Mouse (Mus musculus) lung, adult 2 months (tissue): Measurements from ENCODE around the gene Alpk1. TPM values are rescaled to one million over a fixed set of nuclear protein-coding genes. Genes with fewer than 3 reads are reported as not detected.

Experiments used
- DNase-seq: peaks from one replicate; pipeline ENCODE4 v3.0.0; 2022
- H3K4me1 ChIP-seq: fragments of 200-500 bp; 2 replicates; pipeline ENCODE4 v1.6.1; 2011; ENCODE audit warnings: low read length; ENCODE audit not compliant: control insufficient read depth, insufficient read depth
- H3K4me3 ChIP-seq: fragments of 200-500 bp; replicated peaks from 2 replicates; pipeline ENCODE3; 2011; ENCODE audit warnings: low read depth, mild to moderate bottlenecking, control low read depth, low read length; ENCODE audit errors: extremely low read depth
- CTCF ChIP-seq: fragments of 200-500 bp; IDR thresholded peaks from 2 replicates; pipeline ENCODE4 v1.5.1; 2011; ENCODE audit warnings: mild to moderate bottlenecking, low read length, control low read depth; ENCODE audit not compliant: insufficient read depth
- POLR2A ChIP-seq: fragments of 200-500 bp; IDR thresholded peaks from 2 replicates; pipeline ENCODE4 v1.6.1; 2011; ENCODE audit warnings: low read depth, mild to moderate bottlenecking, control low read depth, low read length, borderline replicate concordance; ENCODE audit errors: extremely low read depth
- WGBS: fragments of 180-500 bp; shearing (Covaris S2); methylation state at CpG from one replicate; pipeline ENCODE4 v1.1.7; 2018; 5-methylcytosine and 5-hydroxymethylcytosine counted together
- polyA plus RNA-seq: library from polyadenylated mRNA; depleted of rRNA; stranded (reverse); fragments of >200 nt; gene quantifications from 2 replicates; pipeline ENCODE4 v1.2.3, GENCODE M21; 2012

Alpk1 gene
- polyA plus RNA-seq, 1 experiment, result 3.2 TPM

DNA sequence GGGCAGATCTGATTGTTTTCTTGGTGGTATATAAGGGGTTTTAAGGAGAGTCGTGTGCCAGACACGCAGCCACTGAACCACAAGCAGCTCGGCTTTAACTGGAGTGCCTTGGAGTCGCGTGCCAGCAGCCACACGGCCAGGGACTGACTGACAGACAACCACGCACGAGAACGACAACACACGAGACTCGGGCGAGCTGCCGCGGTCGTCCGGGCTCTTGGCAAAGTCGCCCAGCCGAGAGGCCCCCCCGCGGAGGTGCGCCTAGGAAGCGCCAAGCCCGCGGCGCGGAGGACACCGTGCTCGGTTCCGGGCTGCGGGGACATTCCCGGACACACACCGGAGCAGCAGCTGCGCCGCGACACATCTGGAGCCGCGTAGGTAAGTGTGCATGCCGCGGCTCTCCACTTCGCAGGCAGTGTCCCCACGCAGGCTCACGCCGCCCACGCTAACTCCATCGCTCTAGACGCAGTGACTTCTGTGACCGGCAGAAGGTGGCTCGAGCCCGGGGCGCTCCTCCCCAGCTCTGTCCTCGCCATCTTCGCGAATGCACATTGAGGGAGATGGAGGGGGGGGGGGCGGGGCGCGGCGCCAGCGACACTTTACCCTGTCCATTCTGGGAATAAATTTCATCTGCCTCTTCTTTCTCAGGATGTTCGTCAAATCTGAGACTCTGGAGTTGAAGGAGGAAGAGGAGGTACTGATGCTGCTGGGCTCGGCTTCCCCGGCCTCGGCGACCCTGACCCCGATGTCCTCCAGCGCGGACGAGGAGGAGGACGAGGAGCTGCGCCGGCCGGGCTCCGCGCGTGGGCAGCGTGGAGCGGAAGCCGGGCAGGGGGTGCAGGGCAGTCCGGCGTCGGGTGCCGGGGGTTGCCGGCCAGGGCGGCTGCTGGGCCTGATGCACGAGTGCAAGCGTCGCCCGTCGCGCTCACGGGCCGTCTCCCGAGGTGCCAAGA is 147.0 kb downstream of the Alpk1 start, which contains the start of gene Neurog2:
Neurog2 (plus strand) TSS at position 56 of the 953 bp plus-strand sequence.
- Histone ChIP-seq H3K4me3 (peak within 1 kb of the TSS; percentile 50), H3K4me1 (peaks cover 10% of the 10 kb centered on the region)
- no peak for DNase-seq
- 1% methylated on average over 92 of the region's 92 CpGs for WGBS
- TF ChIP-seq POLR2A (no peak), CTCF (no peak)

DNA sequence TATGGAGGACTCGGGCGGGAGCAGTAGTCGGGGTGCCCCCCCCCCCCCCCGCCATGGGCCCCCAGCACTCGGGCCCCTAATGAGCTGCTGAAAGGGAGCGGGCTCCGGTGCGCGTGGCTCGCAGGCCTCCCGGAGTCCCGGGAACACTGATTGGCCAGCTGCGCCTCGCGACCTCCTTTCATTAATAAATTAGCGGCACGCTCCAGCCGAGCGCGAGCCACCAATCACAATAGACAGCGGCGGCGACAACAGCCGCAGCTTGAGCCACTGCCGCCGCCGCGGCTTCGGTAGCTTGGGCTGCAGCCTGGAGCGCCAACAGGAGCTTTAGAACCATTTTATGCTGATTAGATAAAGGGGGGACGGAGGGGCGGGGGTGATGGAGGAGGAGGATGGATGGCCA is 147.8 kb downstream of the Alpk1 start:
- no peak overlapping the region for H3K4me3 ChIP-seq
- H3K4me1 ChIP-seq, result peaks cover 10% of the 10 kb centered on the region
- DNase-seq, result no peak
- TF ChIP-seq POLR2A (no peak), CTCF (no peak)
- under 1% methylated on average over 32 of the region's 32 CpGs for WGBS

DNA sequence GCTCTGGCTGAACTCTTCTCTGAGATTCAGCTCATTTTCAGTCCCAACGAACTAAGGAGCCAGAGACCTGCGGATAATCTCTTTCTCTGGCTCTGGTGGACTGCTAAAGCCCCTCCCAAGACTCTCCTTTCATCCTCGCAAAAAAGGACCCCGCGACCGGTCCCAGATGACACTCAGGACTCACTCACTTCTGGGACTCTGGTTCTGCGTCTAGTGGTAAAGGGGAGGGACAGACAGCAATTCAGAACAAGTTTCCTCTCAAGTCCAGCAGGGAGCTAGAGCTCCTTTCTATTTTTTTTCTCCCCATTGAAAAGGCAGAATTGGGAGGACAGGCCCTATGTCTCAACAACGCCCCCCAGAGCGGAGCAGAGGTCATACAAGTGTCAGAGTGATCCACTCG is 148.7 kb downstream of the Alpk1 start:
- no peak for TF ChIP-seq POLR2A
- 3% methylated on average over 10 of the region's 10 CpGs for WGBS
- Histone ChIP-seq H3K4me1 (peaks cover 10% of the 10 kb centered on the region), H3K4me3 (no peak overlapping the region)
- no peak for DNase-seq

DNA sequence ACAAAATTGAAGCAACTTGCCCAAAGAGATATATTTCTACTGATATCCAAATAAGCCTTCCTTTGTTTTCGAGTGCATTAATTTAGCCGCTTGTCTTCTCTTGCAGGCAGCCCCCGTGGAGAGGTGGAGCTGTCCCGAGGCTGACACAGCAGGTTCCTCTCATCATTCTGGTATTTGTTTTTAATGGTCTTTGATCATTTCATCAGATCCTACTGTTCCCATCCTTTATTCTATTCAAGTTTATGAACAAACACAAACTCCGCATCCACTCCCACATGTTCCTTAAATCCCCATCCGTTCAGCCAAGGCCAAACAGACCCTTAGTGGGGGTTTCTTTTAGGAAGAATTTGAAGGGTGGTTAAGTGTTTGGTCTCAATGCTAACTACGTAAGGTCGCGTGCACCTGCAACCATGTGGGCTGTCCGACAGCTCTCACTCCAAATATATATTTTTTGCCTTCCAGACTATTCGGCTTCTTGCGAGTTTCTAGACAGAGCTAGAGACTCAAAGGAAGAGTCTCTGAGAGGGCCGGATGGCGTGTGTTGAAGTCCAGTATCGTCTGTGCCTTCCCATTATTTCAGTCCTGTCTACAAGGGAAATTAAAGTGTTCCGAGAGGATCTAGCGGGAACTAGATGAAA is 149.5 kb downstream of the Alpk1 start:
- TF ChIP-seq POLR2A, result no peak
- TF ChIP-seq CTCF, result no peak
- no peak for DNase-seq
- 12% methylated on average over 17 of the region's 17 CpGs for WGBS
- peaks cover 12% of the 10 kb centered on the region for H3K4me1 ChIP-seq
- H3K4me3 ChIP-seq, result no peak overlapping the region

DNA sequence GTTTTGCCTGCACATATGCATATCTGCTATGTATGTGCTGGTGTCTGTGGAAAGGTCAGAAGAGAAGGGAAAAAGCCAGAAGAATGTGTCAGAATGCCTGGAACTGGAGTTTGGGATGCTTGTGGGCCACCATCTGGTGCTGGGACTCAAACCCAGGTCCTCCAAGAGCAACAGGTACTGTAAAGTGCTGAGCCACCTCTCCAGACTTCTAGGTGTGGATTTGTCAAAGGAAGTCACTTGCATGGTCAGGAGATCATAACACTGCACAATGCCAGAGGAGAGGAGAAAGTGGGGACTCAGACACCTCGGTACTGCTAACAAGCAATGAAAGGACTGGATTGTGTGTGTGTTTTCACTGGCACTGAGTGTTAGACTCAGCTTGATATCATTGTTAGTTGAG is 150.1 kb downstream of the Alpk1 start:
- peaks cover 12% of the 10 kb centered on the region for H3K4me1 ChIP-seq
- H3K4me3 ChIP-seq, result no peak overlapping the region
- DNase-seq, result no peak
- no peak for TF ChIP-seq CTCF
- TF ChIP-seq POLR2A, result no peak
- WGBS, result 5% methylated on average over 1 of the region's 1 CpGs

DNA sequence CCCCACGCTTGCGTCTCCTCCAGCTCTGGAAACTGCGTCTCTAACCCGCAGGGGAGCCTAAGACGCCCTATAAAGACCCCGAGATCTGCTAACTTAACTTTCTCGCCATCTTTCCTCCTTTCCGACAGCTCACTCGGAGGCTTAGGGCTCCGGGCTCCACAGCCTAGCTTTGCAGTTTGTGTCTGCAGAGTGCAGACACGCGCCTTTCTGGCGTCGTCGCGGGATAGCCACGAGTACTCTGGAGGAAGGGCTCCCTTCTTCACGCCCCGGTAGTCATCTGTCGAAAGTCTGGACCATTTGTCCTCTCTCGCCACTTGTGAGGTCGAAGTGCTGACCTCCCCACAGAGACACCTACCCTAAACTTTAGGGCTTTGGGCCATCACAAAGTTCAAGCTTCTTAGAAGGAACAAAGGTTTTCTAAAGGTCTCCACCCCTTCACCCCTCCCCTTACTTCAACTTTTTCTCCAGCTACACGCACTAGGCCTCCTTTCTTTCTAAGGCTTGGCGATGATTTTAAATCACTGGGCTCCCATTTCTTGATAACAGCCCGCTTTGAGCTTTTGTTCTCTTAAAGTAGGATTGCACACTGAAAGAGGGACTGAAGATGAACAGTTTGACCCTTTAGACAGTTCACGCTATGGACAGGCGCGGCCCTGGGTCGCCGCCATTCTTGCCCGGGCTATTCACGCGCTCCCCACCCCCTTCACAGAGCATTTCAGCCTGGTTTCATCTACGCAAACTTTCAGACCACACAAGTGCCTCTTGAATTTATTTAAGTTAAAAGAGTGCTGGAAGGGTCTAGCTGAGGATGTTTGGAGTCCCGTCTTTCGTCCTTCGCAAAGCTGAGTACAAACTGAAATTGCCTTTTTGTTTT is 151.8 kb downstream of the Alpk1 start:
- WGBS, result 6% methylated on average over 37 of the region's 37 CpGs
- Histone ChIP-seq H3K4me3 (no peak overlapping the region), H3K4me1 (peaks cover 7% of the 10 kb centered on the region)
- TF ChIP-seq CTCF (no peak), POLR2A (no peak)
- no peak for DNase-seq

DNA sequence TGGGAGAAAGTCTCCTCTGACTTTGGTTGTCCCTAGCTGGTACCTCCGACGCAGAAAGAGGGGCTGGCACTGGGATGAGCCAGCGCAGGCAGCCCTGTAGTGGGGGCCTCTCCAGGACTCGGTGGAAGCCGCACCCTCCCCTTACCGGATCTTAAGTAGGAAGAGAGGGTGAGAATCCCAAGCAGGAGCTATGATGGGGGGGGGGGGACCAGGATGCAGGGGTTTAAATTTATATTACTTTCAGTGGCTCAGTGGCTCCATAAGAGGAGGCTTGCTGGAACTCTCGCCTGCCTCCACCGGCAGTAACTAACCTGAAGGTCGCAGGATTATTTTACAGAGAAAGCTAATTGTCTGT is 152.4 kb downstream of the Alpk1 start:
- WGBS, result 1% methylated on average over 9 of the region's 9 CpGs
- no peak overlapping the region for H3K4me3 ChIP-seq

DNA sequence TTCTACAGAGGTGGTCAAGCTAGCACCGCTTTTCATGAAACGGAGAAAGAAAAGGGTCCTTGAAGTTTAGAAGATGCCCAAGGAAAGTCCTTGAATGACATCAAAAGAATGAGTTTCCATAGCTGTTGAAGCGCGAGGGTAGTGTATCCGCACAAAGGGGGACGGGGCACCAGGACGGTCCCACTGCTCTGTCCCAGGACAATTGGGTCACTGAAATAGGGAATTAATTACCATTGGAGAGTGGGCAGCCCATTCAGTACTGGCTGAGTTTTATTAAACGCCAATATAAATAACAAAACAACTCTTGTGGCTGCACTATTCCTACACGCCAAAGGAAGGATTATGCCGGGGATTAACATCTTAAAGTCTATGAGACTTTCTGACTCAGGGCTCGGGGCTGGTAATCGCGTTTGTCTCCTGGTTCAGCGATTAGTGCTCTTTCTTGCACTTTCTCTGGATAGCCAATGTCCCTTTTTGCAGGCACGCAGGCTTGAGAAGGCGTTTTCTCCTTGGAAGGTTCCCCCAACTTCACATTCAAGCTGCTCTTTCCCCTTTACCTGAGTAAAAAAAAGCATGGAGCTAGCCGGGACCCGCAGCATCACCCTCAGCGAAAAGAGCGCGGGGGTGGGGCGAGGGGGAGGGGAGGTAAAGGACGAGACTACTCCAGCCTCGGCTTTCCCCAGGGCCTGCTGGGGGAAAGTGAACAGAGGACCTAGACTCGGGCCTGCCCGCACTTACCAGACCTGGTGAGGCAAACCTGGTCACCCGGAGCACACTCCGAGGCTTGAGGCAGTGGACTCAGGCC is 153.0 kb downstream of the Alpk1 start:
- no peak overlapping the region for H3K4me3 ChIP-seq
- TF ChIP-seq POLR2A, result no peak
- TF ChIP-seq CTCF, result no peak
- 6% methylated on average over 28 of the region's 28 CpGs for WGBS
- peaks cover 2% of the 10 kb centered on the region; the same call in 1 of the 2 replicates for H3K4me1 ChIP-seq
- DNase-seq, result no peak

More for the DNA sequence above, 152.4 kb downstream of the Alpk1 start:
- peaks cover 3% of the 10 kb centered on the region for H3K4me1 ChIP-seq
- TF ChIP-seq POLR2A (no peak), CTCF (no peak)
- DNase-seq, result no peak
